Mouse (Mus musculus): ENCODE results near the gene Bcl2.

The Bcl2 gene

DNA sequence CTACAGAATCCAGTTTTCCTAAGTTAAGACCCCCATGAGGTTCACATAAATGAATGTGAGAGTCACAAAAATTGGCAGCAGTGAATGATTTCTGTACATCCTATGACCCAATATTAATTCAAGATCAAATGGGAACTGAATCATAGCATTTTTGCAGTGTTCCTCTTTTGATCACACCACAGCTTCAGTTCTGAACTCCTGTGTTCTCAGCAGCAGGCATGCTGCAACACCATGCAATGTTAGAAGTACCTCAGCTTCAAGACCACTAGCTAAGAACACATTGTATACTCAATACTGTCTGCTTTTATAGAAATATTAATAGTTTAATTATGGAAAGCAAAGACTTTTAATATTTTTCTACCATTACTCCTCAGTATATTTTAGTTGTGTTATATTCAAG is 85.8 kb downstream of the Bcl2 start:
- no peak for DNase-seq (ENCODE audit: low read depth, low spot score)

DNA sequence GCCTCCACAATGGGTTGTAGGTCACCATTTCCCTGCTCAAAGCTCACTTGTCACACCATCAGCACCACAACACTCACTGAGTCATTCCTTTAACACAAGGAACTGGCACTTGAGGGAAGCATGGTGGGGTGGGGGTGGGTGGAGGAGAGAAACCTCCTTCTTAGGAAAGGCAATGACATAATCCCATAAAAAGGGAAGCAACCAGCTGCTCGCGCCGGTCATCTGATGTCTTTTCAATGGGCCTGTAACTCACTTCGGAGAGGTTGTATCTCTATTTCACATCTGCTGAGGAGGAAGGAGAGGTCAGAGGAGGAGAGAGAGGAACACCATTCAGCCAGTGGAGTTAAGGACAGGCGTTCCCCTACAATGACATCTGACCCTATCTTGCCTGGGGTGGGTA is 86.8 kb downstream of the Bcl2 start:
- DNase-seq (ENCODE audit: low read depth, low spot score): no peak

DNA sequence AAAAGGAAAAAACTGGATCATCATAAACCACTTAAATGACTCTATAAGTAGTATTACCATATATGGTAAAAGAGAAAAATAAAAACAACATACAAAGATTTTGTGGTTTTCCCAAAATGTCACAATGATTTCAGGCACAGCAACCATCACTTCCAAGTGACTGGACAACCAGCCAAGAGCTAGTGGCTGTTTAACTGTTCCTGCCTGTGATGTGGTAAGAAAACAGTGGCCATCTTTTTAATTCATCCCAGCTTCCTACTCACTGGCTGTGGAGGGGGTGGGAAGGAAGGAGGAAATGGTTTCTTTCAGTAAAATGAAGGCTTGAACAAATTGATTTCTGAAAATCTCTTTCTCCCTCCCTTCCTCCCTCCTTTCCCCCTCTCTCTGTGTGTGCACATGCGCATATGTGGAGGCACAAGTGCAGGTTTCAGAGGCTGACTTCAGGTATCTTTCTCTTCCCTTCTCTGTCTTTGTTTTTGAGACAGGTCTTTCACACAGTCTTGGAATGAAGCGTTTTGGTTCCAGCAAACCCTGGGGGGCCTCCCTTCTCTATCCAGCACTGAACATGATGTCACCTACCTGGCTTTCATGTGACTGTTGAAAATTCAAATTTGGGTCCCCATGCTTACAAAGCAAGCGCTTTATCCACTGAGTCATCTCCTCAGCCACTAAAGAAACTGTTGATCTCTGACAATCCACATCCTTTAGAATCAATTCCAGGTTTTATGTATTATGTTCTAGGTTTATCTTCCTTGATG is 93.7 kb downstream of the Bcl2 start:
- DNase-seq (ENCODE audit: low read depth, low spot score): no peak

DNA sequence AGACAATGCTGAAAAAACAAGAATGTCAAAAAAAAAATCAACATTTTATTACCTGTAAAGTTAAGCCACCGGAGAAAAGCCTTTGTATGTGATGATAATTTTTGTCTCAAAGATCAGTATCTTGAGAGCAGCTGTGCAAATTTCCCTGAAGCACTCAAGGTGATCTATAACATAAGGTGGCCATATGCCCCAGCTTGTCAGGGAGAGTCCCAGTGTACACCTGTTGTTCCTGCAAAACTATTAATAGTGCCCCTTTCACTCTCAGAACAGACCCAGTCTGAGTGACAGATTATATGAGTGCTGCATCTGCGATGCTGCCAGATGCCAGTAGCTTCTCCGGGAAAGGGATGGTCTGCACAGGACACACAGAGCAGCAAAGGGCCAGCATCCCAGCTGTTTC is 95.3 kb downstream of the Bcl2 start:
- no peak for DNase-seq (ENCODE audit: low read depth, low spot score)

DNA sequence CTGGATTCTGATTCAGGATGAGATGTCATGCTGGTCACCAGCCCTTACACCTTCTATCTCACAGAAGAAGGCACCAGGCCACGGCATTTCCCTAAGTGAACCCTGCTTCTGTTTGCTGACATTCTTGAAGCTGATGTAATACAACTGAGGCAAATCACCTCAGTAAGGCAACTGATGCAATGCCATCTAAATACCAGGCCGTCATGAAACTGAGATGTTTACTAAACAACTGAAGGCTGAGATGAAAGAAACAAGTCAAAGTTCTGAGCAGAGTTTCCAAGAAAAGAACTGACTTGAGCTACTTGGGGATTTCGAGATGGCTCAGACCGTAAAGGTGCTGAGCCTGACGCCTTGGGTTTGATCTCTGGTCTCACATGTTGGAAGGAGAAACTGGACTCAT is 97.1 kb downstream of the Bcl2 start:
- DNase-seq (ENCODE audit: low read depth, low spot score): no peak

DNA sequence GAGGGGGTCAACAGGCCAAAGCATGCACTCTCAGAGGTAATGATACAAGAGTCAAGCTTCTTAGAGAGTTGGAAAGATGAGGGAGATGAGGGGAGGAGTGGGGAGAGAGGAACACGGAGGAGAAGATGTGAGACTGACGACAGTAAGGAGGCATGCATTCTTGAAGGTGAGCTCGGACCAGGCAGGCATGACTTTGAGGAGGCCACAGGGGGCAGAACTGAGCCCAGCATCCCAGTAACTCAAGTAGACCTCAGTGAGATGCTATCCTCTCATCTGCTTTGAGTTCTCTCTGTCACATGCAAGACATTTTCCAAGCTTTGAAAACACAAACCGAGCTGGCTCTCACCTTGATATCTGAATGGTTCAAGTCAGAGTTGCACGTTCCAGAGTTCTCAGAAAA is 100.7 kb downstream of the Bcl2 start:
- DNase-seq (ENCODE audit: low read depth, low spot score): no peak

DNA sequence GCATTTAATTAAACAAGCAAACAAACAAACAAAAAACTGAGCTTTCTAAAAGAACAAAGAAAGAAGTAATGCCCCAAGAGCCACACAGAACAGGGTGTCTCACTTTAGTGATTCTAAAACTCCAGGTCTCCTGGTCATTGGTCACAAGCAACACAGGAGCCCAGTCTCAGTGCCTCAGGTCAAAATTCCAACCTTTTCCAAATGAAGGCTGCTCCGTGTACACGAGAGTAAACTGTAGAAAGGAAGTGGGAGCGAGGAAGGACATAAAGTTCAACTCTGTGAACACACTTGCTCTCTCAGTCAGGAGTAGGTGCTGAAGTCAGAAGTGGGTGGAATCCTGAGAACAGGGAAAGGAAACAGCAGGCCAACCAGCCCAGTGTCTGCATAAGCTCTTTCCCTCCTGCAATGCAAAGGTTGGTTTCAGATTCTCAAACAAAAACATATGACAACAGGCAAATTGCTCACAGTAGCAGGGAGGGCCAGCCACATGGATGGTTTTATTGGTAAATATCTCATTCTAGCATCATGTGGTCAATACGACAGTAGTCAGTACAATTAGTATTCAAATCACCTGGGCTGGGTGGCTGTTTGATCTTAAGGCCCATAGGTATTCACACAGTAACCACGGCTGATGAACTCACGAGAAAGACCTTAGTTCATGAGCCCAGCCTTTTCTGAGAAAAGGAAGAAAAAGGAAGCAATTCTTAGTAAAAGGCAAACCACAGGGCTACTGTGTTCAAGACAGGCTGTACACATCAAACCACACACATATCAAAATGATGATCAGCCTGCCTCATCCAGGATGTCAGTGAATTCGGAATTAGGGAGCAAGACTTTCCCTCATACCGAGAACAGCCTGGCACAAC is 101.7 kb downstream of the Bcl2 start:
- DNase-seq (ENCODE audit: low read depth, low spot score): no peak

DNA sequence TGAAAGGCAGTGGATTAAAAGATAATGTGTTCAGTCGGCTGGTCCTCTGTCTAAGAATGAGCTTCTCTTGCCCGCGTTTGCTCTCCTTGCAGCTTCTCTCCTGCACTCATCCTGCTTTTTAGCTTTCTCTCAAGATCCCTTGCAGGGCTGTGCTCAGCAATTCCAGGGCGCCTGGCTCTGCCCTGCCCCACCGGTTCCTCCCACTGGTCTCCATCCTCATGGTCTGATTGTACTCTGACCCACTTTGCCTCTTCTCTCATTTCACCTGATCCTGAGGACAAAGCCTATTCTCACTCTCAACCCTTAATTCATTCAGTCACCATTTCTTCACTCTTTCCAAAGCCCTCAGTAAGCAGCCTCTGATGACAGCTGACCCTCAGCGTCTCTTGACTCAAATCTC is 102.8 kb downstream of the Bcl2 start:
- no peak for DNase-seq (ENCODE audit: low read depth, low spot score)

DNA sequence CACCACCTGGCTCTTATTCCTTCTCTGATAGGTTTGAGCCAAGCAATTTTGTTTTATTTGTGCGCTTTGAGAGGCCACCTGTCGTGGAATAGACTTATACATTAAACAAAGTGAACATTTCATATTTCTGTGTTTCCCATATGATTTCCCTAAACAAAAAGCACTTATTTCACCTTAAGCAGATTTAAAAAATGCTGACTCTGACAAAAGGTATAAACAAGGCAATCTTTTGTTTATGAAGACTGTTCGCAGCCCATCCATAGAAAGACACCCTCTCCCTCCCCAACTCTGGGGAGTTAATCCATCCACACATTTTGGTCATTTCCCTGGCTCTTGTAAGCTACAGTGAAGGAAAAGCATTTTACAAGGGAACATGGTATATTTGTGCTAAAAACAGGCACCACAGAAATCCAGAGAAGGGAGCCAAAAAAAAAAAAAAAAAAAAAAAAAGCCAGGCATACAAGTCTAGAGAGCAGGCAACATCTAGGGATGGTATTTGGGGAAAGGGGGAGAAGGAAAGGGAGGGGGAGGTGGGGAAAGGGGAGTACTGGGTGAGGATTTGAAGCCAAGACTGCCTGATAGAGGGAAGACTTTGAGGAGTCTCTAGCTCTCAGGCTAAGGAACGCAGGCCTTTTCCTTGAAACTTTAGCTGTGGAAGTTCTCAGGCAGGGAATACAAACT is 105.8 kb downstream of the Bcl2 start:
- no peak for DNase-seq (ENCODE audit: low read depth, low spot score)

DNA sequence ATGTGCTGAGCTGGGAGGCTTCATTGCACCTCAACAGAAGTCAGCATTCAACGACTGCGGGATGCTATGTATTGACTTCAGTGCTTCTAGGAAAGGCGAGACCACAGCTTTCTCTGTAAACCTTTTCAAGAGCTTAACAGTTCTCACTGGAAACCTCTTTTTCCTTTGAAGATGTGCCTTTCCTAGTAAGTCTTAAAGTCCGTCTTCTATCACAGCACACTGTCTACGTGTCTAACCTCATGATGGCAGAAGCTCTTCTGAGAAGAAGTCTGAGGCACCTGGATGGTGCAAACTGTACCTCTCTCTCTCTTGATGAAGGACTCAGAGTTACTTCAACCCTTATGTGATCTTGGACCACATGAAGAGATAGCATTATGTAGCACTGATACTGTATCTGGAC is 107.1 kb downstream of the Bcl2 start:
- no peak for DNase-seq (ENCODE audit: low read depth, low spot score)

DNA sequence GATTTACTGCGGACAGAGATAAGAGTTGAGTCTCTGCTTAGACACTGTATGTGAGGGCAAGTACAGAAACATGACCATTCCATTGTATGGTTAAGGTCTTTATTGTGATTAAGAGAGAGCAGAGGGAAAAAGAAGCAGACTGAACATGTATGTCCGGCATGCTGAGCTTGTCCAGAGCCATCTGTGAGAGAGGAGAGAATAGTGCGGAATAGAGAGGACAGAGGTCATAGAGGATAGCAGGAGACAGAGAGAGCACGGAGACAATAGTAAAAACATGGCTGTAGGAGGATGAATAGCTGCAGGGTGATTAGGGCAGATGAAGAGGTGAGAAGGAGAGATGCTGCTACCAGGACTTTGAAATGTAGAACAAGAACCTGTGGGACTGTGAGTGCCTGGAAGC is 110.7 kb downstream of the Bcl2 start:
- DNase-seq (ENCODE audit: low read depth, low spot score): no peak

DNA sequence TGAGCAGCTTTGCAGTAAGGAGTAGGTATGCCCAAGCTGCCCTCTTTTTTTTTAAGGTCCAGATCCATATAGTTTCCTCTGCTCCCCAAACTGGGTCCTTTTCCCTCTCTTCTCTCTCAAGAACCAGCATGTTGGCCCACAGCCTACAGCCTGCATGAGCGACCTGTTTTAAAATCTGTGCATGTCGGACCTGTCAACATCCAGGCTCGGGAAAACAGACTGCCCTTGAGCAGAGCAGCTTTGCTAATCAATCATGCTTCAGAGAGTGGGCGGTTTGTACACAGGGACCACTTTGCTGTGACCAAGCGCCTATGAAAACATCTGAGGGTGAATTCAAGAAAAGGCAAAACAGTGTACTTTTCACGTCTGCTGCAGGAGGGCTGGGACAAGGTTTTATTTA is 111.1 kb downstream of the Bcl2 start:
- DNase-seq (ENCODE audit: low read depth, low spot score): no peak

DNA sequence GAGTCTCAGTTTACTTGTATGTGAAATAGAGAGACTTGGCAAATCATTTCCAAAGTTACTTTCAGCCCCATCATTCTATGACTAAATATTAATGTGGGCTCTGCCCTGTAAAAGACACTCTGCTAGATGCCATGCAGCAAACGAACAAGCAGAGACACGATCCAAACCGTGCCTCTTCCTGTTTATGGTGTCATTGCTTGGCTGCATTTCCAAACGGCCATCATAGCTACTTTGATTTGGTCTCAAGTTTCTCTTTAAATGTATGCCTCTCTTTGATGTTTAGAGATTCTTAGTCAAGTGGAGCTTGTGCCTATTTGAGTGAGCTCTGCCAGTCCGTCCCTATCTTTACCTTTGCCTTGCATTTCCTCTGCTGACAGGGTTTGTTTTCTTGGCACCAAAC is 111.5 kb downstream of the Bcl2 start:
- DNase-seq (ENCODE audit: low read depth, low spot score): no peak

DNA sequence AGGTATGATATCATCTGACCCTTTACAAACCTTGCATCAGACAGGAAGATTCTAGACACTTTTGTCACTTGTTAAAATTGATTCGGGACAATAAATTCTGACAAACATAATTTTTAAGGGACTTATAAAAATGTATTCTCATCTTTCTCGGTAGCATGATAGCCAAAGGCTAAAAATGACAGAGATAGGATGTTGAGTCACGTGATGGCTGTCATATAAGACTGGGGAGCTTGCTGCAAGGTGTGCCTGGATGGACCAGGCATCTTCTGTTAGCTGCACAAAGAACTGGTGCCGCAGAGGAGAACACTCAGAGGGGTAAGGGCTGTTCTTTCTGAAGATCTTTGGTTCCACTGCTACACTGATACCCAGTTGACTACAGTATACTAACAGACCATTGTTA is 112.8 kb downstream of the Bcl2 start:
- no peak for DNase-seq (ENCODE audit: low read depth, low spot score)

DNA sequence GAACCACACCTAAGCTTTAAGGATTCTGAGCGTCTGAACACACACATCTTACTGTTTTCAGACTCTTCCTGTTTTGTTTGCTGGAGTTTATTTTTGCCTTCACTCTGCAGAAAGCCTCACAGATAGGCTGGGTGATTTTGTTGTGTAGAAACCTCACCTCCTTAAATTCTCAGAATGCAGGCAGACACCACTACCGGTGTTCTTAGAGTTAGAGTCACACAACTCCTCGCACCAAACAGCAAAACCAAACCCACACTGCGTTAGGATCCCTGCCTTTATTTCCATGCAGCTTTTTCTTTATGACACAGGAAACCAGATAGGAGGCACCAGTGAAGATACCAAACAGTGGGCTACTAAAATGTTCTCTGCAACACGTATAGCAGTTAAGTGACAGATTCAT is 113.2 kb downstream of the Bcl2 start:
- no peak for DNase-seq (ENCODE audit: low read depth, low spot score)

DNA sequence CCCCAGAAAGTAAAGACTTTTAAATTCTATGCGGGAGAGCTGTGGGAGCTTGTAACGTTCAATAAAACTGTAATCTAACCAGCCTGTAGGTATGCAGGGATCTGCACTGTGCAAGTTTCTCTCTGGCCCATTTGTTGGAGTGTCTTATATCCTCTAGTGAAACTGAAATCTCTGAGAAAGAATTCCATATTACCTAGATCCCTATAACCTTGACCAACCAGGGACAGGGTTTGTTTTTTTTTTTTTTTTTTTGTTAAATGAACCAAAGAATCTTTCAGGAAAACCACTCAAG is 115.8 kb downstream of the Bcl2 start:
- DNase-seq (ENCODE audit: low read depth, low spot score): no peak

DNA sequence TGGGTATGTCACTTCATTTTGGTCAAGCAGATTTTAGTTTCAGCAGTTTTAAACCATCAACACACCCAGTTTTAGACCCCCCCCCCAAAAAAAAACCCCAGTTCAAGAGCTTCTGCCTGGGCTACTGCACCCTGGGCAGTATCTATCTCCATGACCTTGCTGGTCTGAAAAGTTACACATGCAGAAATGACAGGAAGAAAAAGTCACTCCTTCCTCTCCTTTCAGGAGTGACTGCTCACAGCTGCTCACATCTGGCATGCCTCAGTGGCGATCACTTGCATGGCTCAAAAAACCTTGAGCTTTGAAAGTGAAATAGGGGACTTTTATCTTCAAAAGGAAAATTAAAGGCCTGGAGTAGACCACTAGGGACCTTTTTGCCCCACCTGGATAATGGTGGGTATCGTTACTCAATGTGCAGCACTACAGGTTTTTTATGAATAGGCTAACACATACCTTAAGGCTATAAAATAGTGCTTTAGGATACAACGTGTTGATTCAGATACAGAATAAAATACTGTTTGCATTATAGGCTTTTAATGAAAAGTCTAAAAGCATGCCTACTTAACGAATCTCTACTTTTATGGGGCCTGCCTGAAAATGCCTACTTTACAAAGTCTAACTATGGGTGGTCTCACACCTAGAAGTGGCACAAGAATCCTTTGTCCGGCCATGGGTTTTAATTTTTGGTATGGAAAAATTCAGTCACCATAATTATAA is 116.3 kb downstream of the Bcl2 start:
- no peak for DNase-seq (ENCODE audit: low read depth, low spot score)

DNA sequence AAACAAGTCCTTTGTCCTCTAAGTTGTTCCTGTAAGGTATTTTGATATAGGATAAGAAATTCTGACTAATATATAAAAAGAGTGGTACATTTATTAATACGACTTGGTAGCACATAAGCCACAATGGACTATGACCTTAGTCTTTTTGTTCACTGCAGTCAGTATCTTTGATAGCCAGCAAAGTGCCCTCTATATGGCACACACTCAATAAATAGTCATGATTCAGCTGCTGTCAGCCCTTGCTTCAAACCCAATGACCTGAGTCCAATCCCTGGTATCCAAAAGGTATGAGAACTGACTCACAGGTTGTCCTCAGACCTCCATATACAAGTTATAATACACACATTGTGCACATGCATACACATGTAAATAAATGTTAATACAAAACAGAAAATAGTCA is 117.7 kb downstream of the Bcl2 start:
- no peak for DNase-seq (ENCODE audit: low read depth, low spot score)

DNA sequence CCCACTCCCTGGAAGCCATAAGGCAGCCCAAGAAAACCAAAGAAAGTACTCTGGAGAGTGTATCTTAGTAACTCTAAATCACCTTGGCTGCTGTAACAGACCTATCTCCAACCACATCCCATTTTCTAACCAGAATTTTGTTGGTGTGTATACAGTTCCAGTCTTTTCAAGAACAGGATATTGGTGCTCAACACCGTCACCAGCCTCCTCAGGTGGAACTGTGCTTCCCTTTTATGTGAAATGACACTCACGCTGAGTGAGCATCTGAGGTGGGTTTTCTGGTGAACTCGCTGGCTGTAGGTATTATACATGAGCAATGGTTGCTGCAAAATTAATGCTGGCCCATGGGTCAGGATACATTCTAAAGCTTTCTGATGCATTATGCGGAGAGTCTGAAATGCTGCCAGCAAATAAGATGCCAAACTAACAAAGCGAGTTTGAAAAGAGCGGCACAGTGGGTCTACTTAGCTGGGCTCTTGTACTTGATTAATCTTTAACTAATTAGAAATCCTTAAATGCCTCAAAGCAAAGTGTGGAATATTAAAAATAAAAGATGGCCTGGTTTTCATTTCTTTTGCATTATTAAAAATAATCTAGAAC is 118.7 kb downstream of the Bcl2 start:
- DNase-seq (ENCODE audit: low read depth, low spot score): no peak

DNA sequence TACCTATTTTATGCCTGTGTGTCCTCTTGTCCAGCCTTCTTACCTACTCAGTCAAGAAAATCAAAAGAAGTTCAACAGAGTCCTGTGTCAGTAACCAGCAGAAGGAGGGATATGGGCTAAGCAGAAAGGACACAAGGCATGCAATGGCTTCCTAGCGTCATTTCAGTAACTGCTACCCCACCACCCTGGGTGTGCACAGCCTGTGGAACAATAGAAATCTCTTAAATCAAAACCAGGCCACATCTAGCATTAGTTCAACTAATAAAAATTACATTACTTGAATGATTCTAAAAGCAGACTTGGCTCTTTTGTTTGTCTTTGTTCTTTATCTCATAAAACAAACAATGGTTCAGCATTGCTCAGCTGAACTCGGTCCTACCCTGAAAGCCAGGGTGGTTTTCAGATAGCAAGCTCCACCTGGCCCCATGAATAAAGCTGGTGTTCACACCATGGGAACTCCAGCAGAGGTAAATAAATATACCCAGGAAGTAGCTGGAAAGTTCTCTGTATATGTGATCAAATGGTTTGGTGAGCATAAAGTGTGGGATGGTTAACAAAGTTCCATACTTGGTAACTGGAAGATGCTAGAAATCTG is 122.8 kb downstream of the Bcl2 start:
- no peak for DNase-seq (ENCODE audit: low read depth, low spot score)

DNA sequence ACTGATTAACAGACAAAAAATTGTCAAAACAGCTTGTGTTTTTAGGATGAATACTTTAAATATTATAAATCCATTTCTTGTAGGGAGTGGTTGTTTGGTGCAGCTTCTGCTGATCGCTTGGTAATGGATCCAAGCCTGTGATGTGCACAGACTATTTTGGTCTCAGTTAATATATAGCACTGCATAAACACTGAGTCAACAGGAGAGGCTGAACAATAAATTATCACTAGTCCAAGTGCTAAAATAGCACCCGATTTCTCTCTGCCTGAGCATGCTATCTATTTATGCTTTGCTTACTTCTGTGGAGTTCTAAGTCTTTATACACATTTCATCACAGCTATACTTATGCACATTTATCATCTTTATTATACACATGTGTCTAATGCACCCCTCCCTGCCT is 124.9 kb downstream of the Bcl2 start:
- DNase-seq (ENCODE audit: low read depth, low spot score): no peak

Data from retina, postnatal 7 days (tissue).